Mouse (Mus musculus) brain, embryonic 14.5 days (tissue): ENCODE data around the gene Nup188.

Experiments
- CTCF ChIP-seq: fragments of 200-500 bp; IDR thresholded peaks from 2 replicates; pipeline ENCODE4 v1.5.1; 2012; ENCODE audit warnings: inconsistent platforms, mild to moderate bottlenecking, moderate library complexity, borderline replicate concordance; ENCODE audit not compliant: insufficient read depth, insufficient read length; ENCODE audit errors: extremely low read depth
- POLR2A ChIP-seq: fragments of 200-500 bp; IDR thresholded peaks from 2 replicates; pipeline ENCODE4 v1.6.1; 2012; ENCODE audit warnings: mild to moderate bottlenecking, inconsistent platforms, borderline replicate concordance; ENCODE audit not compliant: poor library complexity, insufficient read depth, insufficient read length, severe bottlenecking; ENCODE audit errors: extremely low read depth

DNA sequence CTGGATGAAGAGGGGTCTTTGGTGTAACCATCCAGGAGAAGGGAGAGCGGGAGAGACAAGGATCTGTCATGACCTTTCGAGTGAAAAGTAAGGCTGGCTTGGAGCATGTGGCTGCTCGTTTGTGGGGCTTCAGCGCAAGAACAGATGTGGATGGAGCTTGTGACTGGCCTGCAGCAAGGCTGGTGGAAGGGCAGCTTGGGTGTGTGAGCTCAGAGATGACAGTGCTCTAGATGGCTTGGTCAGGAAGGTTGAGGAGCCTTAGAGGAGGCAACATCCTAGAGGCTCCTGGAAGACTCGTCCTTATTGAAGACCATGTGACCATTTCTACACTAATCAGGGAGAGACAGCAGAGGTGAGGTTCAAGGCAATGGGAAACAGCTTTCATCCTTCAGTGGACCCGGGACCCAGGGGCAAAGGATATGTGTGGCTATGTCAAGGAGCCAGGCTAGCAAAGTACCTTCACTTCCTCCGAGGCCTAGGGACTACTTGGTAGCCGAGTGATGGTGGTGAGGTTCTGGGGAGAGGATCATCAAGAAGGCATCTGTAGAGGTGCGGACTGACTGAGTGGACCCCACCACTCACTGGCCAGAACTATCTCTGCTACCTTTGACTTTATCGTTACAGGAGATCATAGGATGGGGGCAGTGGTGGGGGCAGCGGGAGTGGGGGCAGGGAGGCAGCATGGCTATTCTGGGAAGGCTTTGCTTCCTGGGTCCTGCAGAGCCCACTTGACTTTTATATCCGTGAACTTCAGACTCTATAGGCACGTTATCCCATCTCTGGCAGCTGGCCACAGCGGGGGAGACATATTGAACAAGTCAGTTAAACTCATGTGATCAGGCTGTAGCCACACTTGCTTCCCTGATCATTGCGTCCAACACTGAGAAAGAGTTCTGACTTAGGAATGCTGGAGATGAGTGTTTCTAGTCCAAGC is 26.8 kb upstream of the Nup188 start:
- TF ChIP-seq CTCF (no peak), POLR2A (no peak)
